Mouse (Mus musculus) cerebellum, adult 2 months (tissue): ENCODE results near the gene Ybey. TPM values are rescaled to one million over a fixed set of nuclear protein-coding genes. Genes with fewer than 3 reads are reported as not detected.

Experiments
- DNase-seq, 2 experiments: peaks; one replicate each; pipeline ENCODE4 v3.0.0; 2021
- H3K27ac ChIP-seq: fragments of 200-500 bp; 2 replicates; pipeline ENCODE4 v1.5.1; 2012; ENCODE audit warnings: low read length, control low read depth, inconsistent platforms; ENCODE audit not compliant: insufficient read depth
- H3K27me3 ChIP-seq: fragments of 200-500 bp; 2 replicates; pipeline ENCODE4 v1.6.1; 2012; ENCODE audit warnings: inconsistent platforms, mild to moderate bottlenecking, low read length, moderate library complexity; ENCODE audit not compliant: control insufficient read depth, insufficient read depth
- H3K4me1 ChIP-seq: fragments of 200-500 bp; 2 replicates; pipeline ENCODE4 v1.6.1; 2011; ENCODE audit warnings: low read length; ENCODE audit not compliant: control insufficient read depth, insufficient read depth
- H3K4me3 ChIP-seq: fragments of 200-500 bp; replicated peaks from 2 replicates; pipeline ENCODE3; 2011; ENCODE audit warnings: mild to moderate bottlenecking, low read depth, low read length, control low read depth; ENCODE audit not compliant: insufficient read depth
- CTCF ChIP-seq: fragments of 200-500 bp; IDR thresholded peaks from 2 replicates; pipeline ENCODE4 v1.5.1; 2011; ENCODE audit warnings: low read depth, mild to moderate bottlenecking, control low read depth, low read length, moderate library complexity, borderline replicate concordance; ENCODE audit not compliant: insufficient read depth
- POLR2A ChIP-seq: fragments of 200-500 bp; IDR thresholded peaks from 2 replicates; pipeline ENCODE4 v1.6.1; 2011; ENCODE audit warnings: low read length, control low read depth, borderline replicate concordance; ENCODE audit not compliant: insufficient read depth
- WGBS: fragments of 180-500 bp; shearing (Covaris S2); methylation state at CpG from one replicate; pipeline ENCODE4 v1.1.7; 2018; 5-methylcytosine and 5-hydroxymethylcytosine counted together
- polyA plus RNA-seq: library from polyadenylated mRNA; depleted of rRNA; stranded (reverse); fragments of >200 nt; gene quantifications from 2 replicates; pipeline ENCODE4 v1.2.3, GENCODE M21; 2012

Gene Ybey
- polyA plus RNA-seq, 1 experiment, result 3.7 TPM

GRCm38 (mm10) chr10:76493527-76493926, 24.6 kb upstream of the Ybey start:
- WGBS, result 54% methylated on average over 1 of the region's 1 CpGs
- TF ChIP-seq CTCF (no peak), POLR2A (no peak)

GRCm38 (mm10) chr10:76489205-76489604, 20.3 kb upstream of the Ybey start:
- 95% methylated on average over 15 of the region's 15 CpGs for WGBS
- no peaks in the 10 kb centered on the region for H3K4me1 ChIP-seq
- DNase-seq, result no peak
- no peak overlapping the region for H3K4me3 ChIP-seq
- TF ChIP-seq CTCF, result no peak
- TF ChIP-seq POLR2A, result no peak
- H3K27me3 ChIP-seq, result no peaks in the 10 kb centered on the region
- H3K27ac ChIP-seq, result no peak overlapping the region

More at GRCm38 (mm10) chr10:76493527-76493926, 24.6 kb upstream of the Ybey start:
- Histone ChIP-seq H3K4me3 (no peak overlapping the region), H3K27me3 (no peaks in the 10 kb centered on the region), H3K4me1 (no peaks in the 10 kb centered on the region), H3K27ac (no peak overlapping the region)
- no peak for DNase-seq

- 95% methylated on average over 8 of the region's 8 CpGs for WGBS
- H3K27me3 ChIP-seq, result no peaks in the 10 kb centered on the region
- TF ChIP-seq POLR2A (no peak), CTCF (no peak)
- H3K27ac ChIP-seq, result no peak overlapping the region
- no peak for DNase-seq
- no peak overlapping the region for H3K4me3 ChIP-seq
- H3K4me1 ChIP-seq, result no peaks in the 10 kb centered on the region
Observed at GRCm38 (mm10) chr10:76488265-76488664, 19.4 kb upstream of the Ybey start.

GRCm38 (mm10) chr10:76486302-76486701, 17.4 kb upstream of the Ybey start:
- Histone ChIP-seq H3K27ac (no peak overlapping the region), H3K4me1 (no peaks in the 10 kb centered on the region), H3K4me3 (no peak overlapping the region), H3K27me3 (no peaks in the 10 kb centered on the region)
- WGBS, result 96% methylated on average over 2 of the region's 2 CpGs
- no peak for DNase-seq
- TF ChIP-seq POLR2A (no peak), CTCF (no peak)

- H3K4me1 ChIP-seq, result no peaks in the 10 kb centered on the region
- TF ChIP-seq CTCF (no peak), POLR2A (no peak)
- H3K4me3 ChIP-seq, result no peak overlapping the region
- no peaks in the 10 kb centered on the region for H3K27me3 ChIP-seq
- DNase-seq, result no peak
- H3K27ac ChIP-seq, result no peak overlapping the region
- 94% methylated on average over 6 of the region's 6 CpGs for WGBS
Observed at GRCm38 (mm10) chr10:76481480-76481879, 12.6 kb upstream of the Ybey start.

- 93% methylated on average over 13 of the region's 13 CpGs for WGBS
- no peak for TF ChIP-seq CTCF
- no peak for TF ChIP-seq POLR2A
- H3K27ac ChIP-seq, result no peak overlapping the region
- H3K27me3 ChIP-seq, result no peaks in the 10 kb centered on the region
- no peak for DNase-seq
- H3K4me1 ChIP-seq, result no peaks in the 10 kb centered on the region
- no peak overlapping the region for H3K4me3 ChIP-seq
Observed at GRCm38 (mm10) chr10:76480851-76481250, 11.9 kb upstream of the Ybey start.

GRCm38 (mm10) chr10:76473759-76474158, 4.8 kb upstream of the Ybey start:
- no peak for TF ChIP-seq POLR2A
- no peak for TF ChIP-seq CTCF
- Histone ChIP-seq H3K27me3 (no peaks in the 10 kb centered on the region), H3K4me1 (peaks cover 6% of the 10 kb centered on the region; the same call in 1 of the 2 replicates), H3K27ac (no peak overlapping the region), H3K4me3 (no peak overlapping the region)
- DNase-seq, result no peak
- 88% methylated on average over 5 of the region's 5 CpGs for WGBS

GRCm38 (mm10) chr10:76462721-76463120, 6.2 kb downstream of the Ybey start:
- H3K27me3 ChIP-seq, result no peaks in the 10 kb centered on the region
- H3K27ac ChIP-seq, result no peak overlapping the region
- no peaks in the 10 kb centered on the region for H3K4me1 ChIP-seq
- H3K4me3 ChIP-seq, result no peak overlapping the region
- no peak for DNase-seq
- WGBS, result 90% methylated on average over 6 of the region's 6 CpGs
- no peak for TF ChIP-seq CTCF
- no peak for TF ChIP-seq POLR2A
